Mouse (Mus musculus): ENCODE results near the gene Prnd. TPM values are rescaled to one million over a fixed set of nuclear protein-coding genes. Genes with fewer than 3 reads are reported as not detected.

The Prnd gene
- total RNA-seq (2021): under 1 TPM; 0.16 to 0.36 TPM
- long read RNA-seq, experiment 1, partial matches to known transcripts: 1 of 2 reads
- long read RNA-seq, experiment 1, other reads (novel, unspliced or antisense): 0 of 2 reads
- long read RNA-seq, experiment 2: 0 reads

- DNase-seq (ENCODE audit: low spot score): no peak
These were observed at the start of gene Prnd for GRCm38 (mm10) chr2:131950598-131951095. Prnd (plus strand) TSS chr2:131950861.

GRCm38 (mm10) chr2:131902423-131902822 lies 48.2 kb upstream of the Prnd start:
- DNase-seq (ENCODE audit: low spot score): no peak

- DNase-seq (ENCODE audit: low spot score): peak; percentile 83
These were observed 47.8 kb upstream of the Prnd start for GRCm38 (mm10) chr2:131902867-131903266.

GRCm38 (mm10) chr2:131905025-131905424 lies 45.6 kb upstream of the Prnd start:
- DNase-seq (ENCODE audit: low spot score): no peak

- no peak for DNase-seq (ENCODE audit: low spot score)
These were observed 44.9 kb upstream of the Prnd start for GRCm38 (mm10) chr2:131905776-131906175.

- no peak for DNase-seq (ENCODE audit: low spot score)
These were observed 44.4 kb upstream of the Prnd start for GRCm38 (mm10) chr2:131906266-131906665.

- DNase-seq (ENCODE audit: low spot score): no peak
These were observed 43.8 kb upstream of the Prnd start for GRCm38 (mm10) chr2:131906846-131907245.

GRCm38 (mm10) chr2:131907311-131907710 lies 43.4 kb upstream of the Prnd start:
- no peak for DNase-seq (ENCODE audit: low spot score)

- peak; percentile 33 for DNase-seq (ENCODE audit: low spot score)
These were observed 42.3 kb upstream of the Prnd start for GRCm38 (mm10) chr2:131908351-131908861.

- no peak for DNase-seq (ENCODE audit: low spot score)
These were observed 41.8 kb upstream of the Prnd start for GRCm38 (mm10) chr2:131908906-131909305.

- DNase-seq (ENCODE audit: low spot score): peak; percentile 92
These were observed 40.7 kb upstream of the Prnd start, which contains the start of the genes Prnp and Prn for GRCm38 (mm10) chr2:131909683-131910572. Prnp (plus strand) TSS chr2:131909928. Prn (plus strand) TSS chr2:131909957.

GRCm38 (mm10) chr2:131910847-131911246 lies 39.8 kb upstream of the Prnd start:
- DNase-seq (ENCODE audit: low spot score): no peak

GRCm38 (mm10) chr2:131911341-131911740 lies 39.3 kb upstream of the Prnd start:
- DNase-seq (ENCODE audit: low spot score): no peak

- DNase-seq (ENCODE audit: low spot score): no peak
These were observed 38.0 kb upstream of the Prnd start for GRCm38 (mm10) chr2:131912526-131913258.

- DNase-seq (ENCODE audit: low spot score): no peak
These were observed 18.3 kb upstream of the Prnd start for GRCm38 (mm10) chr2:131932275-131932902.

GRCm38 (mm10) chr2:131933013-131933412 lies 17.6 kb upstream of the Prnd start:
- DNase-seq (ENCODE audit: low spot score): no peak

- DNase-seq (ENCODE audit: low spot score): no peak
These were observed 17.1 kb upstream of the Prnd start for GRCm38 (mm10) chr2:131933598-131933997.

- DNase-seq (ENCODE audit: low spot score): no peak
These were observed 16.4 kb upstream of the Prnd start for GRCm38 (mm10) chr2:131934243-131934642.

- no peak for DNase-seq (ENCODE audit: low spot score)
These were observed 15.1 kb upstream of the Prnd start for GRCm38 (mm10) chr2:131935390-131936105.

- DNase-seq (ENCODE audit: low spot score): no peak
These were observed 14.3 kb upstream of the Prnd start for GRCm38 (mm10) chr2:131936410-131936809.

Measured in gastrocnemius, adult 18-20 months (tissue).